Mouse (Mus musculus) midbrain, embryonic 13.5 days (tissue): ENCODE measurements around the gene Zdhhc4. TPM values are rescaled to one million over a fixed set of nuclear protein-coding genes. Genes with fewer than 3 reads are reported as not detected.

Source experiments
- ATAC-seq: fragments of 200-750 bp; cut with Nextera tagmentation; 2 replicates; pipeline ENCODE4 v1.8.0; 2017; ENCODE audit warnings: mild to moderate bottlenecking, moderate TSS enrichment, moderate library complexity
- H3K27ac ChIP-seq: fragments of 300-500 bp; sonication (generic); 2 replicates; pipeline ENCODE4 v1.5.1; 2015; ENCODE audit warnings: inconsistent platforms, mild to moderate bottlenecking, moderate library complexity
- H3K27me3 ChIP-seq: fragments of 300-500 bp; sonication (generic); 2 replicates; pipeline ENCODE4 v1.6.1; 2015; ENCODE audit warnings: mild to moderate bottlenecking, inconsistent platforms
- H3K36me3 ChIP-seq: fragments of 300-500 bp; sonication (generic); 2 replicates; pipeline ENCODE4 v1.6.1; 2015; ENCODE audit warnings: mild to moderate bottlenecking, inconsistent platforms
- H3K4me1 ChIP-seq: fragments of 300-500 bp; sonication (generic); replicated peaks from 2 replicates; pipeline ENCODE4 v1.6.1; 2015; ENCODE audit warnings: inconsistent platforms
- H3K4me2 ChIP-seq: fragments of 300-500 bp; sonication (generic); replicated peaks from 2 replicates; pipeline ENCODE4 v1.6.1; 2015; ENCODE audit warnings: moderate library complexity, mild to moderate bottlenecking, inconsistent platforms
- H3K4me3 ChIP-seq: fragments of 300-500 bp; sonication (generic); replicated peaks from 2 replicates; pipeline ENCODE4 v1.5.1; 2015; ENCODE audit warnings: mild to moderate bottlenecking, inconsistent platforms
- H3K9ac ChIP-seq: fragments of 300-500 bp; sonication (generic); replicated peaks from 2 replicates; pipeline ENCODE4 v1.6.1; 2015; ENCODE audit warnings: mild to moderate bottlenecking, inconsistent platforms
- H3K9me3 ChIP-seq: fragments of 300-500 bp; sonication (generic); 2 replicates; pipeline ENCODE4 v1.6.1; 2016; ENCODE audit warnings: mild to moderate bottlenecking, inconsistent platforms
- WGBS: fragments of 180-500 bp; shearing (Covaris S2); methylation state at CpG from one replicate; pipeline ENCODE4 v1.1.7; 2015; 5-methylcytosine and 5-hydroxymethylcytosine counted together
- polyA plus RNA-seq: library from polyadenylated mRNA; unstranded; fragments of >200 nt; fragmentation: Nextera tagmentation; extraction: Ambion mirVana; gene quantifications from 2 replicates; pipeline ENCODE4 v1.2.1, GENCODE M21; 2015

The Zdhhc4 gene
- polyA plus RNA-seq, 1 experiment from 2014 or later = 77.1 TPM

DNA sequence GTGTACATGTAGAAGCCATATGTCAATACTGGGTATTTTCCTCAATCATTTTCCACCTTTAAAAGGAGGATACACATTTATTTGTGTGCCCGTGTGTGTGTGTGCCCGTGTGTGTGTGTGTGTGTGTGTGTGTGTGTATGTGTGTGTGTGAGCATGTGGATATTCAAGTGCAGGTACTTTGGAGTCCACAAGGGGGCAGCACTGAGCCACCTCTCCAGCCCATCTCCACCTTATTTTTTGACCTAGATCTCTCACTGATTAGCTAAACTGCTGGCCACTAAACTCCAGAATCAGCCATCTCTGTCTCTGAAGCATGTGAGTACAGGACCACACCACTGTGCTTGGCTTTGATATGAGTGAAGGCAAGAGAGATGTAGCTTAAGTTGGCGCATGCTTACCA, 34.2 kb downstream of the Zdhhc4 start:
- Histone ChIP-seq H3K27ac (no peak overlapping the region), H3K4me3 (no peak overlapping the region), H3K4me1 (peaks cover 11% of the 10 kb centered on the region), H3K9me3 (no peaks in the 10 kb centered on the region), H3K36me3 (peaks cover 30% of the 10 kb centered on the region), H3K9ac (no peak overlapping the region), H3K27me3 (peaks cover 48% of the 10 kb centered on the region), H3K4me2 (no peak overlapping the region)
- ATAC-seq = no peak
- WGBS = 92% methylated on average over 3 of the region's 3 CpGs

DNA sequence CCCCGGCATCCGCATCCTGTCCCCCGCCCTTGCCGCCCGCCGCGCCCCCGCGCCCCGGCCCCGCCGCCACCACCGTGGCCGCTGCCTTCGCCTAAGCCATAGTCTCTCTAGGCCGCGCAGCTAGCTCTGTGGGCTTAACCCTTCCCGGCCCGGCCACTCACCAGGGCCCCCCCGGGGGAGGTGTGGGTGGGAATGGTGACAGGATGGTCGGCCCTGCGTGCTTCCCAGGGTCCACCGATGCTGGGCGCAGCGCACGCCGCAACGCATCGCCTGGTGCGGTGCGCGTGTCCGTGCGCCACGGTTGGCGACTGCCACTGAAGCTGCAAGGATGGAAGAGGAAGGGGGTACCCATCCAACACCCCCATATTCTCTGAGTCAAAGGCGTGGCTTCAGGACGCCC, 35.7 kb downstream of the Zdhhc4 start, which contains the start of gene Zfp853:
Gene Zfp853 (minus strand): TSS at position 220 of the 400 bp plus-strand sequence.
- H3K36me3 ChIP-seq = peaks cover 16% of the 10 kb centered on the region
- H3K9ac ChIP-seq = peak within 1 kb of the TSS; percentile 65
- H3K27ac ChIP-seq = no peak within 1 kb of the TSS
- 7% methylated on average over 25 of the region's 38 CpGs for WGBS
- peak; percentile 35; the same call in 1 of the 2 replicates for ATAC-seq
- H3K27me3 ChIP-seq = peaks cover 63% of the 10 kb centered on the region
- H3K4me1 ChIP-seq = peaks cover 13% of the 10 kb centered on the region
- peak within 1 kb of the TSS; percentile 69 for H3K4me2 ChIP-seq
- H3K9me3 ChIP-seq = no peaks in the 10 kb centered on the region
- peak within 1 kb of the TSS; percentile 43 for H3K4me3 ChIP-seq

DNA sequence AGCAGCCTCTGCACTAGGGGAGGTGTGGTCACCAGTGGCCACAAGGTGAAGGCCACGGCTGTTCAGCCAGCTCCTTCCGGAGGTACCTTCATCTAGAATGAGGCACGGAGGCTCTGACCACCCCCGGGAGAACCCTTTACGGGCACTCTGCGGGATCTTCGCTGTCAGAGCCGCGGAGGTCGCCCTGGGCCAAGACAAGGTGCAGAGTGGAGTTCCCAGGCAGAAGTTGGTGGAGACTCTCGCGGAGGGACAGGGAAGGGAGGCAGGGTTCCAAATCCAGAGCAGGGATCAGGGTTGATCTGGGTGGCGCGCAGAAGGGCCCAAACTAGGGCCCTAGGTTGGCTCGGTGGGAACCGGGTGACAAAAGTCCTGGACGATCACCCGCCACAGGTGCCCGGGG, 36.2 kb downstream of the Zdhhc4 start:
- ATAC-seq = peak; percentile 7; the same call in 1 of the 2 replicates

DNA sequence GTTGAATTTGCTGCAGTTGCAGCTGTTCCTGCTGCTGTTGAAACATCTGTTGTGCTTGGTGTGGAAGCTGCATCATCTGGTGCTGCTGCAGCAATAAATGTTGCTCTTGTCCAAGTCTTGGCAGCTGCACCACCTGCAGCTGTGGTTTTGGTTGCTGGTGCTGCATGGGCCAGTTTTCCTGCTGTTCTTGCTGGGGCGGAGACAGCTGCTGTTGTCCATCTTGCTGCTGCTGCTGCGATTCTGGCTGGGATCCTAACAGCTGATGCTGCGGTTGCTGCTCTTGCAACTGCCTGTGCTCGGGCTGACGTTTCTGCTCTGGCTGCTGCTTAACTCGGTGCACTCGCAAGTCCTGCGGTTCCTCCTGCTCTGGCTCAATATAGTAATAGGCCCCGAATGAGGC, 39.8 kb downstream of the Zdhhc4 start:
- Histone ChIP-seq H3K27me3 (peaks cover 89% of the 10 kb centered on the region), H3K9ac (no peak overlapping the region), H3K9me3 (no peaks in the 10 kb centered on the region), H3K4me2 (no peak overlapping the region), H3K27ac (no peak overlapping the region), H3K4me1 (peaks cover 22% of the 10 kb centered on the region), H3K36me3 (no peaks in the 10 kb centered on the region; the same call in 1 of the 2 replicates), H3K4me3 (no peak overlapping the region)
- WGBS = 76% methylated on average over 9 of the region's 9 CpGs
- ATAC-seq = no peak

More for the DNA sequence above, 36.2 kb downstream of the Zdhhc4 start:
- WGBS = 3% methylated on average over 18 of the region's 19 CpGs
- no peak overlapping the region for H3K27ac ChIP-seq
- H3K4me2 ChIP-seq = peak overlapping the region; percentile 69
- no peaks in the 10 kb centered on the region for H3K9me3 ChIP-seq
- peak overlapping the region; percentile 65 for H3K9ac ChIP-seq
- peaks cover 68% of the 10 kb centered on the region for H3K27me3 ChIP-seq
- peak overlapping the region; percentile 43 for H3K4me3 ChIP-seq
- H3K4me1 ChIP-seq = peaks cover 18% of the 10 kb centered on the region
- H3K36me3 ChIP-seq = peaks cover 10% of the 10 kb centered on the region

DNA sequence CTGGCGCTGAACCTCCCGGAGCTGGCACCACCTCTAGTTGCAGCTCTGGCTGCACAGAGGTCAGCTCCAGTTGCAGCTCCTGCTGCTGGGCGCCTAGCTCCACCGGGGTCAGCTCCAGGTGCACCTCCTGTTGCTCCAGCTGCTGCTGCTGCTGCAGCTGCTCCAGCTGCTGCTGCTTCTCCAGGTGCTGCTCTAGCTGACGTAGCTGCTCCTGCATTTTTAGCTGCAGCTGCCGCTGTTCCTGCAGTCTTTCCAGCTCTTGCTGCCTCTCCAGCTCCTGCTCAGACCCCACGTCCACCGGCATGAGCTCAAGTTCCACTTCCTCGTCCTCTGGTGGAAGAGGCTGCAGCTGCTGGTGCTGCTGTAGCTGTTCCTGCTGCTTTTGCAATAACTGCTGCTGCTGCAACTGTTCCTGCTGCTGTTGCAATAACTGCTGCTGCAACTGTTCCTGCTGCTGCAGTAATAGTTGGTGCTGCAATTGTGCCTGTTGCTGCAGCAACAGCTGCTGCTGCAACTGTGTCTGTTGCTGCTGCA, 40.6 kb downstream of the Zdhhc4 start:
- Histone ChIP-seq H3K9ac (peak overlapping the region; percentile 51; the same call in 1 of the 2 replicates), H3K27me3 (peaks cover 80% of the 10 kb centered on the region)
- 12% methylated on average over 9 of the region's 9 CpGs for WGBS

DNA sequence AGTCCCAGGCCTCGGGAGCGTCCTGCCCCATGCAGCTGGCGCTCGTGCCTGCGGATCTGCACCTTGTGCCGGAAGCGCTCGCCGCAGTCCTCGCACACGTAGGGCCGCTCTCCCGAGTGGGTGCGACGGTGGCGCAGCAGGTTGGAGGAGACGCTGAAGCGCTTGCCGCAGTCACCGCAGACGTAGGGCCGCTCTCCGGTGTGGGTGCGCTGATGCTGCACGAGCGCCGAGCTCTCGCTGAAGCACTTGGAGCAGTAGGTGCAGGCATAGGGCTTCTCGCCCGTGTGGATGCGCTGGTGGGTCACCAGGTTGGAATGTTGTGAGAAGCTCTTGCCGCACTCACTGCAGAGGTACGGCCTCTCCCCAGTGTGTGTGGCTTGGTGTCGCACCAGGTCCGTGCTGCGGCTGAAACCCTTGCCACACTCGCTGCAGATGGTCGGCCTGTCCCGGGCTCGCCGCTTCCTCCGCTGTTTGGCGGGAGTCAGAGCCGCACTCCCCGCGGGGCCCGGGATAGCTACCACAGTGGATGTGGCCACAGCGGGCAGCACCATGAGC, 41.2 kb downstream of the Zdhhc4 start:
- Histone ChIP-seq H3K4me1 (peaks cover 12% of the 10 kb centered on the region), H3K27me3 (peaks cover 75% of the 10 kb centered on the region), H3K4me2 (peak overlapping the region; percentile 50), H3K27ac (no peak overlapping the region), H3K36me3 (no peaks in the 10 kb centered on the region; the same call in 1 of the 2 replicates), H3K9me3 (no peaks in the 10 kb centered on the region), H3K4me3 (peak overlapping the region; percentile 27), H3K9ac (peak overlapping the region; percentile 51)
- ATAC-seq = peak; percentile 55; the same call in 1 of the 2 replicates
- under 1% methylated on average over 48 of the region's 48 CpGs for WGBS

More for the DNA sequence above, 40.6 kb downstream of the Zdhhc4 start:
- Histone ChIP-seq H3K4me2 (peak overlapping the region; percentile 50), H3K4me1 (peaks cover 18% of the 10 kb centered on the region), H3K4me3 (peak overlapping the region; percentile 27), H3K36me3 (no peaks in the 10 kb centered on the region; the same call in 1 of the 2 replicates), H3K27ac (no peak overlapping the region), H3K9me3 (no peaks in the 10 kb centered on the region)
- ATAC-seq = no peak

DNA sequence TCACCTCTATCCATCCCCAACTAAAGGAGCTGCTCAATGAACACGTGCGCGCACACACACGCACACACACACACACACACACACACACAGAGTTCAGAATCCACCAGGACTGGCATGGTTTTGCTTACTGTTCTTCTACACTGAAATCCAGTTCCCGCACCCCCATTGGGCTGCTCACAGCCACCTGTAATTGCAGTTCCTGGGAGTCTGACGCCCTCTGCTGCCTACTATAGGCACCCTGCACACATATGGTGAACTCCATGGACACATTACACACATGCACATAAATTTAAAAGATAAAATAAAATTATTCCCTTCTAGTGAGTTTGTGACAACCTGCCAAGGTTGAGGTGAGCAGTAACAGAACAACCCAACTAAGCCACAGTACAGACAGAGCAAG, 44.3 kb downstream of the Zdhhc4 start:
- Histone ChIP-seq H3K27ac (no peak overlapping the region), H3K36me3 (no peaks in the 10 kb centered on the region; the same call in 1 of the 2 replicates), H3K4me3 (no peak overlapping the region), H3K4me2 (no peak overlapping the region), H3K27me3 (peaks cover 51% of the 10 kb centered on the region), H3K4me1 (peaks cover 12% of the 10 kb centered on the region), H3K9me3 (no peaks in the 10 kb centered on the region), H3K9ac (no peak overlapping the region)
- 42% methylated on average over 6 of the region's 6 CpGs for WGBS
- ATAC-seq = no peak

DNA sequence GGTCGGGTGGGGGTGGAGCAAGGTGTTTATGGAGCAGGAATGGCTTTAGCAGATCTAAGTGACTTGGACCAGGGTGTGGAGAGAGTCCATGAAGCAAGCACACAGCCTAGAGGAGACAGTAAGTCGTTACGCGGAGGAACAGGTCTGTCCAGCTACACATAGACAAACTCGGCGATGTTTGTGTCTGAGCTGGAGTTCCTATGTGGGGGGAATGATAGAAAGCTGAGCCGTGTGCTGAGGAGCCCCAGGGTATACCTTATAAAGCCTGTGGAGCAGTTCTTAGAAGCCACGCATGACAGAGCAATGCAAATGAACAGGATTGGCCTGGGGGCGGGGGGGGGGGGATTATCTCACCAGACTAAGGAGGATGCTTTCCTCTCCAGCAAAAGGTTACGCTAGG, 49.8 kb downstream of the Zdhhc4 start:
- H3K4me2 ChIP-seq = no peak overlapping the region
- H3K9me3 ChIP-seq = no peaks in the 10 kb centered on the region
- no peaks in the 10 kb centered on the region for H3K4me1 ChIP-seq
- H3K4me3 ChIP-seq = no peak overlapping the region
- ATAC-seq = no peak
- no peak overlapping the region for H3K27ac ChIP-seq
- H3K27me3 ChIP-seq = peaks cover 16% of the 10 kb centered on the region
- no peak overlapping the region for H3K9ac ChIP-seq
- WGBS = 32% methylated on average over 10 of the region's 10 CpGs
- no peaks in the 10 kb centered on the region for H3K36me3 ChIP-seq

DNA sequence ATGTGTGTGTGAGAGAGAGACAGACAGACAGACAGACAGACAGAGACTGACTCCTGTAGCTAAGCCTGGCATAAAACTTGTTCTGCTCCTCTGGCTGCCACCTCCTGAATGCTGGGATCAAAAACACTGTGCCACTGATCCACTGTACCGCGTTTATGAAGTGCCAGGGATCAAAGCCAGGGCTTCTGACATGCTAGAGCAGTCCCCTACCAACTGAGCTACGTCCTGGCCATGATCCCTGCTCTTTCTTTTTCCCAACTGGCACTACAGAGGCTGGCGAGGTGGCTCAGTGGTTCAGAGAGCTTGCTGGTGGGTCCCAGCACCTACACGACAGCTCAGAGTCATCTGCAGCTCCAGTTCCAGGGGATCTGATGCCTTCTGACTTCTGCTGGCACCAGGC, 53.3 kb downstream of the Zdhhc4 start:
- peaks cover 5% of the 10 kb centered on the region for H3K4me1 ChIP-seq
- no peak overlapping the region for H3K9ac ChIP-seq
- 61% methylated on average over 5 of the region's 5 CpGs for WGBS
- no peak overlapping the region for H3K4me2 ChIP-seq
- no peak overlapping the region for H3K27ac ChIP-seq
- no peaks in the 10 kb centered on the region for H3K9me3 ChIP-seq
- no peak overlapping the region for H3K4me3 ChIP-seq
- ATAC-seq = no peak
- no peaks in the 10 kb centered on the region for H3K36me3 ChIP-seq
- H3K27me3 ChIP-seq = peaks cover 14% of the 10 kb centered on the region

DNA sequence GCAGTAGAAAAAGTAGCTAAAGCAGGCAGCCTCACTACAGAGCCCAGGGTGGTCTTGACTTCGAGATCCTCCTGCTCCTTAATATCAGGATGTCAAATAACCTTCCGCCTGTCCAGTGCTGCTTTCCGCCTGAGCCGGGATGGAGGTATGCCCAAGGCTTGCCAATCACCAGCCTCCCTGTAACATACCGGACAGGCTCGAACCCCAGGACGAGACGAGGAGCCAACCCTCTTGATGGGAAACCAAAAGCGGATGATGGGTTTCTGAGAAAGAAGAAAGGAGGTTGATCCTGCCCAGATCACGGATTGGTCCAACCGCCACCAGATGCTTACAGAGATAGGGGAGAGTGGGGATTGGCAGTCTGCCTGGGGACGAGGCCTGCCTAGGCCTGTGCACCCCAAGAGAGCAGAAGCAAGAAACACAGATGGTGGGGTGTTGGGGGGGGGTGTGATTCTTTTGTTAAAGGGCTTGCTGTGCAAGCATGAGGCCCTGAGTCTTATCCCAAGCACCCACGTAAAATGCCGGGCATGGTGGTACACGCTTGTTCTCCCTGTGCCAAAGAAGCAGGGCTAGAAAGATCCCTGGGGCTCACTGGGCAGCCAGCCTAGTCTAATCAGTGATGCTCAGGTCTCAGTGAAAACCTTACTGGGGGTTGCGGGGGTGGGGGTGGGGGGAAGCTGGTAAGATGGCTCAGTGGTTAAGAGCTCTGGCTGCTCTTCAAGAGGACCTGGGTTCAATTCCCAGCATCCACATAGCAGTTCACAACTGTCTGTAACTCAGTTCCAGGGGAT, 56.3 kb downstream of the Zdhhc4 start:
- Histone ChIP-seq H3K4me3 (no peak overlapping the region), H3K36me3 (no peaks in the 10 kb centered on the region), H3K27me3 (peaks cover 9% of the 10 kb centered on the region; the same call in 1 of the 2 replicates), H3K9me3 (no peaks in the 10 kb centered on the region), H3K27ac (no peak overlapping the region), H3K9ac (no peak overlapping the region), H3K4me2 (no peak overlapping the region), H3K4me1 (peaks cover 24% of the 10 kb centered on the region)
- WGBS = 90% methylated on average over 16 of the region's 16 CpGs
- no peak for ATAC-seq

DNA sequence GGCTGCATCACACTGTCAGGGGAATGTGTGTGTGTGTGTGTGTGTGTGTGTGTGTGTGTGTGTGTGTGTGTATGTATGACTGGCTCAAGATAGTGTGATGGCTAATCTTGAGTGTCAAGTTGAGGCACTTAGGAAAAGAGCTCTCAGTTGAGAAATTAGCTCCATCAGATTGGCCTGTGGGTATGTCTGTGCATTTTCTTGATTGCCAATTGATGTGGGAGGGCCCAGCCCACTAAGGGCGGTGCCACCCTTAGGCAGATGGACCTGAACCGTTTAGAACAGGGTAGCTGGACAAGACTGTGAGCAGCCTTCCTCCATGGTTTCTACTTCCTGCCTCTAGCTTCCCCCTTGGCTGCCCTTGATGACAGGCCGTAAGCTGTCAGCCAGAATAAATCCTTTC, 56.9 kb downstream of the Zdhhc4 start:
- Histone ChIP-seq H3K4me3 (no peak overlapping the region), H3K36me3 (no peaks in the 10 kb centered on the region), H3K27ac (no peak overlapping the region), H3K27me3 (peaks cover 9% of the 10 kb centered on the region; the same call in 1 of the 2 replicates), H3K4me2 (no peak overlapping the region), H3K4me1 (peaks cover 28% of the 10 kb centered on the region), H3K9ac (no peak overlapping the region), H3K9me3 (no peaks in the 10 kb centered on the region)
- ATAC-seq = no peak
- WGBS = 84% methylated on average over 3 of the region's 3 CpGs

DNA sequence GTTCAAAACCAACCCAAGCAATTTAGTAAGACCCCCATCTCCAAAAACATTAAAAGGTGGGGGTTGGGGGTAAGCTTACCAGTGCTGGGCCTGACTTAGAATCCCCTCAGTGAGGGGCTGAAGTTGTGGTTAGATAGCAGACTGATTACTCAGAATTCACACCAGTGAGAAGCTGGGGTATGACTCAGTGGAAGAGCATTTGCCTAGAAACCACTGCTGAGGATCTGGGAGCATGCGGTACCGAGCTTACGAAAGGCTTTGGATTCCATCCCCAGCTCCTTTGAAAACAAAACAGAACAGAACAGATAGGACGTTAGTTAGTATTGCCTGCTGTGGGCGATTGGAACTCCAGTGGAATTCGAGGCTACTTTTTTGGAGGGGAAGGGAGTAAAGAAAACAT, 57.4 kb downstream of the Zdhhc4 start:
- Histone ChIP-seq H3K27me3 (peaks cover 9% of the 10 kb centered on the region; the same call in 1 of the 2 replicates), H3K27ac (no peak overlapping the region), H3K4me3 (no peak overlapping the region), H3K9ac (no peak overlapping the region), H3K4me1 (peaks cover 32% of the 10 kb centered on the region), H3K4me2 (no peak overlapping the region), H3K36me3 (no peaks in the 10 kb centered on the region), H3K9me3 (no peaks in the 10 kb centered on the region)
- ATAC-seq = no peak
- 93% methylated on average over 6 of the region's 6 CpGs for WGBS
